Mouse (Mus musculus): ENCODE data around the gene Stard13. TPM values are rescaled to one million over a fixed set of nuclear protein-coding genes. Genes with fewer than 3 reads are reported as not detected.

The Stard13 gene
- polyA plus RNA-seq, 1 experiment: 57.3 TPM

GRCm38 (mm10) chr5:151154030-151154429 lies 79.6 kb downstream of the Stard13 start:
- DNase-seq: no peak
- no peak for TF ChIP-seq CTCF (IDR thresholded peaks at IDR 0.05; ENCODE audit: insufficient read depth, low read length)
- no peak for TF ChIP-seq POLR2A (IDR thresholded peaks at IDR 0.05; ENCODE audit: borderline replicate concordance, extremely low read depth, low read depth, low read length)
- Histone ChIP-seq H3K4me1 (ENCODE audit: control insufficient read depth, insufficient read depth, low read length) (peaks cover 21% of the 10 kb centered on the region), H3K4me3 (replicated peaks; ENCODE audit: extremely low read depth, low read depth, low read length) (no peak overlapping the region)
- WGBS: 73% methylated on average over 4 of the region's 4 CpGs

GRCm38 (mm10) chr5:151151549-151151948 lies 82.1 kb downstream of the Stard13 start:
- Histone ChIP-seq H3K4me1 (ENCODE audit: control insufficient read depth, insufficient read depth, low read length) (peaks cover 19% of the 10 kb centered on the region), H3K4me3 (replicated peaks; ENCODE audit: extremely low read depth, low read depth, low read length) (no peak overlapping the region)
- TF ChIP-seq CTCF (IDR thresholded peaks at IDR 0.05; ENCODE audit: insufficient read depth, low read length): no peak
- no peak for TF ChIP-seq POLR2A (IDR thresholded peaks at IDR 0.05; ENCODE audit: borderline replicate concordance, extremely low read depth, low read depth, low read length)
- WGBS: 61% methylated on average over 9 of the region's 9 CpGs
- no peak for DNase-seq

- TF ChIP-seq POLR2A (IDR thresholded peaks at IDR 0.05; ENCODE audit: borderline replicate concordance, extremely low read depth, low read depth, low read length): no peak
- TF ChIP-seq CTCF (IDR thresholded peaks at IDR 0.05; ENCODE audit: insufficient read depth, low read length): no peak
- no peak overlapping the region for H3K4me3 ChIP-seq (replicated peaks; ENCODE audit: extremely low read depth, low read depth, low read length)
- DNase-seq: no peak
- 66% methylated on average over 8 of the region's 8 CpGs for WGBS
- peaks cover 4% of the 10 kb centered on the region for H3K4me1 ChIP-seq (ENCODE audit: control insufficient read depth, insufficient read depth, low read length)
These were observed 84.1 kb downstream of the Stard13 start for GRCm38 (mm10) chr5:151149509-151149908.

- peaks cover 13% of the 10 kb centered on the region for H3K4me1 ChIP-seq (ENCODE audit: control insufficient read depth, insufficient read depth, low read length)
- TF ChIP-seq POLR2A (IDR thresholded peaks at IDR 0.05; ENCODE audit: borderline replicate concordance, extremely low read depth, low read depth, low read length): no peak
- TF ChIP-seq CTCF (IDR thresholded peaks at IDR 0.05; ENCODE audit: insufficient read depth, low read length): no peak
- 82% methylated on average over 4 of the region's 4 CpGs for WGBS
- no peak overlapping the region for H3K4me3 ChIP-seq (replicated peaks; ENCODE audit: extremely low read depth, low read depth, low read length)
- DNase-seq: no peak
These were observed 85.6 kb downstream of the Stard13 start for GRCm38 (mm10) chr5:151148079-151148478.

GRCm38 (mm10) chr5:151145807-151146206 lies 87.8 kb downstream of the Stard13 start:
- 64% methylated on average over 5 of the region's 5 CpGs for WGBS
- no peak overlapping the region for H3K4me3 ChIP-seq (replicated peaks; ENCODE audit: extremely low read depth, low read depth, low read length)
- H3K4me1 ChIP-seq (ENCODE audit: control insufficient read depth, insufficient read depth, low read length): peaks cover 21% of the 10 kb centered on the region
- TF ChIP-seq POLR2A (IDR thresholded peaks at IDR 0.05; ENCODE audit: borderline replicate concordance, extremely low read depth, low read depth, low read length) (no peak), CTCF (IDR thresholded peaks at IDR 0.05; ENCODE audit: insufficient read depth, low read length) (no peak)
- DNase-seq: no peak

GRCm38 (mm10) chr5:151143955-151144354 lies 89.7 kb downstream of the Stard13 start:
- DNase-seq: no peak
- no peak for TF ChIP-seq CTCF (IDR thresholded peaks at IDR 0.05; ENCODE audit: insufficient read depth, low read length)
- no peak for TF ChIP-seq POLR2A (IDR thresholded peaks at IDR 0.05; ENCODE audit: borderline replicate concordance, extremely low read depth, low read depth, low read length)

GRCm38 (mm10) chr5:151142671-151143601 lies 90.7 kb downstream of the Stard13 start:
- H3K4me3 ChIP-seq (replicated peaks; ENCODE audit: extremely low read depth, low read depth, low read length): no peak overlapping the region
- peaks cover 21% of the 10 kb centered on the region for H3K4me1 ChIP-seq (ENCODE audit: control insufficient read depth, insufficient read depth, low read length)
- TF ChIP-seq CTCF (IDR thresholded peaks at IDR 0.05; ENCODE audit: insufficient read depth, low read length) (no peak), POLR2A (IDR thresholded peaks at IDR 0.05; ENCODE audit: borderline replicate concordance, extremely low read depth, low read depth, low read length) (no peak)
- 23% methylated on average over 11 of the region's 11 CpGs for WGBS
- DNase-seq: peak; percentile 57

More at GRCm38 (mm10) chr5:151143955-151144354, 89.7 kb downstream of the Stard13 start:
- no peak overlapping the region for H3K4me3 ChIP-seq (replicated peaks; ENCODE audit: extremely low read depth, low read depth, low read length)
- peaks cover 21% of the 10 kb centered on the region for H3K4me1 ChIP-seq (ENCODE audit: control insufficient read depth, insufficient read depth, low read length)
- WGBS: 45% methylated on average over 5 of the region's 5 CpGs

GRCm38 (mm10) chr5:151142241-151142640 lies 91.4 kb downstream of the Stard13 start:
- H3K4me3 ChIP-seq (replicated peaks; ENCODE audit: extremely low read depth, low read depth, low read length): no peak overlapping the region
- DNase-seq: no peak
- H3K4me1 ChIP-seq (ENCODE audit: control insufficient read depth, insufficient read depth, low read length): peaks cover 21% of the 10 kb centered on the region
- TF ChIP-seq CTCF (IDR thresholded peaks at IDR 0.05; ENCODE audit: insufficient read depth, low read length) (peak; percentile 67), POLR2A (IDR thresholded peaks at IDR 0.05; ENCODE audit: borderline replicate concordance, extremely low read depth, low read depth, low read length) (no peak)
- 22% methylated on average over 5 of the region's 5 CpGs for WGBS

GRCm38 (mm10) chr5:151137901-151138300 lies 95.7 kb downstream of the Stard13 start:
- TF ChIP-seq CTCF (IDR thresholded peaks at IDR 0.05; ENCODE audit: insufficient read depth, low read length): no peak
- no peak for TF ChIP-seq POLR2A (IDR thresholded peaks at IDR 0.05; ENCODE audit: borderline replicate concordance, extremely low read depth, low read depth, low read length)
- Histone ChIP-seq H3K4me3 (replicated peaks; ENCODE audit: extremely low read depth, low read depth, low read length) (no peak overlapping the region), H3K4me1 (ENCODE audit: control insufficient read depth, insufficient read depth, low read length) (peaks cover 19% of the 10 kb centered on the region)
- WGBS: 45% methylated on average over 5 of the region's 5 CpGs
- DNase-seq: no peak

- no peak for DNase-seq
- no peak for TF ChIP-seq POLR2A (IDR thresholded peaks at IDR 0.05; ENCODE audit: borderline replicate concordance, extremely low read depth, low read depth, low read length)
- Histone ChIP-seq H3K4me1 (ENCODE audit: control insufficient read depth, insufficient read depth, low read length) (peaks cover 15% of the 10 kb centered on the region), H3K4me3 (replicated peaks; ENCODE audit: extremely low read depth, low read depth, low read length) (no peak overlapping the region)
- 83% methylated on average over 4 of the region's 4 CpGs for WGBS
These were observed 96.3 kb downstream of the Stard13 start for GRCm38 (mm10) chr5:151137311-151137710.
